Mouse (Mus musculus) liver, embryonic 16.5 days (tissue): ENCODE measurements around the gene Wfikkn1. TPM values are rescaled to one million over a fixed set of nuclear protein-coding genes. Genes with fewer than 3 reads are reported as not detected.
A peak's percentile ranks its signal among the peaks of the same experiment; 100 is the strongest.

ENCODE experiments used
- ATAC-seq: fragments of 200-750 bp; cut with Nextera tagmentation; 2 replicates; pipeline ENCODE4 v1.8.0; 2017; ENCODE audit warnings: low read depth, mild to moderate bottlenecking, moderate number of reproducible peaks, moderate library complexity
- H3K27ac ChIP-seq: fragments of 300-500 bp; sonication (generic); 2 replicates; pipeline ENCODE4 v1.5.1; 2014; ENCODE audit warnings: mild to moderate bottlenecking, low read length
- H3K27me3 ChIP-seq: fragments of 300-500 bp; sonication (generic); 2 replicates; pipeline ENCODE4 v1.6.1; 2014; ENCODE audit warnings: low read depth, low read length, mixed read lengths; ENCODE audit not compliant: control insufficient read depth, insufficient read depth
- H3K36me3 ChIP-seq: fragments of 300-500 bp; sonication (generic); 2 replicates; pipeline ENCODE4 v1.6.1; 2014; ENCODE audit warnings: mild to moderate bottlenecking; ENCODE audit not compliant: control insufficient read depth, insufficient read depth
- H3K4me1 ChIP-seq: fragments of 300-500 bp; sonication (generic); 2 replicates; pipeline ENCODE4 v1.6.1; 2014; ENCODE audit warnings: low read depth, low read length, mixed read lengths; ENCODE audit not compliant: control insufficient read depth
- H3K4me2 ChIP-seq: fragments of 300-500 bp; sonication (generic); 2 replicates; pipeline ENCODE4 v1.6.1; 2014; ENCODE audit warnings: low read depth, low read length, mixed read lengths
- H3K4me3 ChIP-seq: fragments of 300-500 bp; sonication (generic); 2 replicates; pipeline ENCODE4 v1.5.1; 2014; ENCODE audit warnings: low read depth, mild to moderate bottlenecking, low read length
- H3K9ac ChIP-seq: fragments of 300-500 bp; sonication (generic); 2 replicates; pipeline ENCODE4 v1.6.1; 2014; ENCODE audit warnings: low read depth, low read length
- H3K9me3 ChIP-seq: fragments of 300-500 bp; sonication (generic); replicated peaks from 2 replicates; pipeline ENCODE4 v1.6.1; 2016; ENCODE audit warnings: low read length; ENCODE audit not compliant: control insufficient read depth
- WGBS: fragments of 180-500 bp; shearing (Covaris S2); extraction: QIAGEN DNeasy Blood & Tissue Kit; methylation state at CpG from one replicate; pipeline ENCODE4 v1.1.7; 2014; ENCODE audit not compliant: insufficient replicate concordance; 5-methylcytosine and 5-hydroxymethylcytosine counted together
- polyA plus RNA-seq: library from polyadenylated mRNA; unstranded; fragments of >200 nt; fragmentation: Nextera tagmentation; extraction: Ambion mirVana; gene quantifications from 2 replicates; pipeline ENCODE4 v1.2.1, GENCODE M21; 2015

Wfikkn1 gene
- polyA plus RNA-seq, 1 experiment from 2014 or later: 0.30 TPM

- Histone ChIP-seq H3K4me2 (no peak overlapping the region), H3K9ac (no peak overlapping the region), H3K9me3 (no peaks in the 10 kb centered on the region), H3K27ac (no peak overlapping the region), H3K4me3 (no peak overlapping the region), H3K4me1 (peaks cover 34% of the 10 kb centered on the region), H3K27me3 (no peaks in the 10 kb centered on the region), H3K36me3 (peaks cover 5% of the 10 kb centered on the region)
- 79% methylated on average over 8 of the region's 8 CpGs for WGBS
- ATAC-seq: no peak
Measured at GRCm38 (mm10) chr17:25879750-25880149, 908 bp downstream of the Wfikkn1 start.

GRCm38 (mm10) chr17:25879261-25879660, 1.4 kb downstream of the Wfikkn1 start:
- 65% methylated on average over 4 of the region's 4 CpGs for whole genome bisulfite sequencing
- H3K4me1 ChIP-seq: peaks cover 36% of the 10 kb centered on the region
- no peak for ATAC-seq

GRCm38 (mm10) chr17:25878611-25879180, 2.0 kb downstream of the Wfikkn1 start:
- peaks cover 42% of the 10 kb centered on the region for H3K4me1 ChIP-seq

More at GRCm38 (mm10) chr17:25879261-25879660, 1.4 kb downstream of the Wfikkn1 start:
- peaks cover 5% of the 10 kb centered on the region; the same call in 1 of the 2 replicates for H3K36me3 ChIP-seq
- H3K27me3 ChIP-seq: no peaks in the 10 kb centered on the region
- no peak overlapping the region for H3K27ac ChIP-seq
- no peak overlapping the region for H3K4me3 ChIP-seq
- no peak overlapping the region for H3K4me2 ChIP-seq
- no peaks in the 10 kb centered on the region for H3K9me3 ChIP-seq
- no peak overlapping the region for H3K9ac ChIP-seq

GRCm38 (mm10) chr17:25877741-25878610, 2.7 kb downstream of the Wfikkn1 start:
- H3K27me3 ChIP-seq: no peaks in the 10 kb centered on the region
- no peak overlapping the region for H3K27ac ChIP-seq
- WGBS: 82% methylated on average over 32 of the region's 32 CpGs
- H3K9ac ChIP-seq: no peak overlapping the region
- no peak overlapping the region for H3K4me3 ChIP-seq
- H3K36me3 ChIP-seq: no peaks in the 10 kb centered on the region
- ATAC-seq: no peak
- no peaks in the 10 kb centered on the region for H3K9me3 ChIP-seq
- H3K4me1 ChIP-seq: peaks cover 42% of the 10 kb centered on the region
- no peak overlapping the region for H3K4me2 ChIP-seq

More at GRCm38 (mm10) chr17:25878611-25879180, 2.0 kb downstream of the Wfikkn1 start:
- Histone ChIP-seq H3K9ac (no peak overlapping the region), H3K36me3 (peaks cover 5% of the 10 kb centered on the region; the same call in 1 of the 2 replicates), H3K27ac (no peak overlapping the region), H3K9me3 (no peaks in the 10 kb centered on the region), H3K27me3 (no peaks in the 10 kb centered on the region), H3K4me3 (no peak overlapping the region), H3K4me2 (no peak overlapping the region)
- no peak for ATAC-seq
- 85% methylated on average over 19 of the region's 19 CpGs for WGBS

- no peaks in the 10 kb centered on the region for H3K36me3 ChIP-seq
- H3K9ac ChIP-seq: no peak overlapping the region
- no peak overlapping the region for H3K4me3 ChIP-seq
- WGBS: 78% methylated on average over 3 of the region's 3 CpGs
- no peak overlapping the region for H3K4me2 ChIP-seq
- H3K27ac ChIP-seq: no peak overlapping the region
- no peaks in the 10 kb centered on the region for H3K9me3 ChIP-seq
- H3K27me3 ChIP-seq: no peaks in the 10 kb centered on the region
- peaks cover 34% of the 10 kb centered on the region for H3K4me1 ChIP-seq
- no peak for ATAC-seq
Measured at GRCm38 (mm10) chr17:25877025-25877424, 3.6 kb downstream of the Wfikkn1 start.

GRCm38 (mm10) chr17:25876347-25876915, 4.2 kb downstream of the Wfikkn1 start:
- Histone ChIP-seq H3K27ac (peak overlapping the region; percentile 90), H3K9me3 (no peaks in the 10 kb centered on the region), H3K27me3 (no peaks in the 10 kb centered on the region), H3K4me2 (peak overlapping the region; percentile 85), H3K4me3 (peak overlapping the region; percentile 85), H3K4me1 (peaks cover 29% of the 10 kb centered on the region), H3K36me3 (no peaks in the 10 kb centered on the region), H3K9ac (peak overlapping the region; percentile 83)
- WGBS: 60% methylated on average over 10 of the region's 10 CpGs
- peak; percentile 19; the same call in 1 of the 2 replicates for ATAC-seq

- Histone ChIP-seq H3K36me3 (no peaks in the 10 kb centered on the region), H3K4me3 (peak overlapping the region; percentile 85), H3K4me2 (peak overlapping the region; percentile 85), H3K9ac (peak overlapping the region; percentile 83), H3K9me3 (no peaks in the 10 kb centered on the region), H3K27ac (peak overlapping the region; percentile 90), H3K27me3 (no peaks in the 10 kb centered on the region), H3K4me1 (peaks cover 26% of the 10 kb centered on the region)
- under 1% methylated on average over 59 of the region's 59 CpGs for WGBS
- ATAC-seq: peak; percentile 86
Measured at GRCm38 (mm10) chr17:25875171-25876136, 5.2 kb downstream of the Wfikkn1 start.

GRCm38 (mm10) chr17:25874721-25875170, 5.9 kb downstream of the Wfikkn1 start, which contains the start of gene Mettl26:
TSS of gene Mettl26 (plus strand) at chr17:25875074.
- Histone ChIP-seq H3K27ac (peak within 1 kb of the TSS; percentile 90), H3K4me3 (peak within 1 kb of the TSS; percentile 85), H3K4me1 (peaks cover 23% of the 10 kb centered on the region), H3K4me2 (peak within 1 kb of the TSS; percentile 85), H3K36me3 (no peaks in the 10 kb centered on the region), H3K9ac (peak within 1 kb of the TSS; percentile 83), H3K9me3 (no peaks in the 10 kb centered on the region), H3K27me3 (no peaks in the 10 kb centered on the region)
- peak; percentile 71 for ATAC-seq
- under 1% methylated on average over 25 of the region's 25 CpGs for WGBS
